Mouse (Mus musculus): ENCODE measurements around the gene Fbxl13.

DNA sequence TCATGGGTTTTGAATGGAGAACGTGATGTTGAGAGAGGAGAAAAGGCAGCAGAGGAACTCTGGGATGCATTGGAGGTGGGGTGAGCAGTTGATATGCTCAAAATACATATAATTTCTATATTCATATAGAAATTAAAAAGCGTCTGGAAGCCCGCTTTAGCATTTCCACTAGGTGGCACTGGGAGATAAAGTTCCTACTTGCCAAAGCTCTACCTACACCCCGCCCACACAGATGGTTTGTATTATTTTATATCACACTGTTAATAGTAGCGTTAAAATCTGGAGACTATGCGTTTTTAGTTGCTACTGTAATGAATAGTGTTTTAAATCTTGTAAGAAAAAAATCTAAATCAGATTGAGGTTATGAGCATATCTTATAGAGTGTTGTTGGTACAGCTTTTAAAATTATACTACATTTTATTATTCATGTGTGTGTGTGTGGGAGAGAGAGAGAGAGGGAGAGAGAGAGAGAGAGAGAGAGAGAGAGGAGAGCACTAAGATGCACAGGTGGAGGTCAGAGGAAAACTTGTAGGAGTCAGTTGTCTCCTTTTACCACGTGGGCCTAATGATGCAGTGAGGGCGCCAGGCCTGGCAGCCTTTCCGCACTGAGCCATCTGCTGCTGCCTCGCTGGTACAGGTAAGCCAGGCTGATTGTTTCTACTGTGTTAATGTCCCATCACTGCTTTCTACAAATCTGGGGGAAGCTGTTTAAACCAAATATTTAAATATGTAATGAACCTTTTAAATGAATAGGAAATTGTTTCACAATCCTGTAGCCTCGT is 211.1 kb downstream of the Fbxl13 start:
- TF ChIP-seq CTCF (IDR thresholded peaks at IDR 0.05; ENCODE audit: low read depth) (no peak), EP300 (IDR thresholded peaks at IDR 0.05; ENCODE audit: low read depth) (no peak)

All from liver, embryonic 14.5 days (tissue).